Mouse (Mus musculus) erythroblast, adult 5-6 weeks (primary cell): Measurements from ENCODE around the gene Zfp40. TPM values are rescaled to one million over a fixed set of nuclear protein-coding genes. Genes with fewer than 3 reads are reported as not detected.
"Not testable (repeated sequence)": the region's sequence is repeated elsewhere in the genome, so short reads cannot be mapped to it uniquely, and the experiment has no call there.

Experiments used
- ATAC-seq: replicated peaks from 2 replicates; pipeline ENCODE4 v1.8.0; 2016; ENCODE audit warnings: moderate number of reproducible peaks, mild to moderate bottlenecking, moderate TSS enrichment, inconsistent platforms; ENCODE audit not compliant: poor library complexity, low FRiP score, severe bottlenecking
- total RNA-seq, 2 experiments: library from RNA; stranded (forward) in 1 of 2; stranded (reverse) in 1 of 2; fragments of 150-400 nt in 1 of 2; fragments of 200-764, 138-1000 nt in 1 of 2; gene quantifications; 2 replicates each; pipeline versions ENCODE4 v1.2.3 to v1.2.4; 2015 to 2017; ENCODE audit warnings: low replicate concordance in 2 of 2

The Zfp40 gene
- total RNA-seq (2015; ENCODE audit: low replicate concordance) (3.3 and 8.3 TPM in 2 replicates), total RNA-seq (2017; ENCODE audit: low replicate concordance) (1.1 and 2.4 TPM in 2 replicates)

DNA sequence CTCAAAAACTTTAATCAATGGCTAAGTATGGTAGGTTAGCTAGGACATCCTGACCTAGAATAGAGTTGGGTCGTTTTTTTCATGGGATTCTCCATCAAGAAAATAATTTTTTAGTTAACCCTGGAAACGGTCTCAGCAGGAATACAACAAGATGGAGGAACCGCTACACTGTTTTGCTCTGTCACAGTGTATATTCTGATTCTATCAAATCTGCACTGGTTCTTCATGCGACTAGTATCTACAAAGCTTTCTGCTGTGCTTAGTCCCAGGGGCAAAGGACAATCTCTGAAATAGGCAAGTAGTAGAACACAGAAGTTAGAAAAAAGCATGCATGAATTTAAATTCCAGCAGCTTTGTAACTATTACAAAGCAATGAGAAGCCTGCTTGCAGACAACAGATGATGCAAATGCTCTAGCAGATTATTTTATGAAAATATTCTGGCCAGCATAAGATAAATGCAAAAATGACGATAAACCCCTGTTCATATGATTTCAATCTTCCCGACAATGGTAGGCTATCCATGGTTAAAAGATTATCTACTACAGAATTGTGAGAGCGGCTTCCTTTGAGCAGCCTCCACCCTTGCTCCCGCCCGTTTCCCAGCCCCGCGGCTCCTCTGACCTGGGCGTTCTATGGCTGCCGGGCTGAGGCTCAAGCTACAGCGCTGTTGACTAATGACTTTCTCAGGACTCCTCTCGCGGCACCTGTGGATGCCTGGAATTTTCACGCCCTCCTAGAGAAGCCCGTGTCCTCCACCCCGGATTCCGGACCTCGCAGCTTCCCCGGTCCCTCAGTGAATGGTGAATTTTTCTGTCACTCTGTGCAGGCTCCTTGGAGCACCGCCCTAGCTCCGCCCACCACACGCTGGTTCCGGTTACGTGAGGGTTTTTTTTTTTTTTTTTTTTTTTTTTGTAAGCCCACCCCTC lies at the start of gene Zfp40:
Gene Zfp40, minus strand, starts transcription at position 800 of the 927 bp plus-strand sequence.
- ATAC-seq: peak; percentile 97

DNA sequence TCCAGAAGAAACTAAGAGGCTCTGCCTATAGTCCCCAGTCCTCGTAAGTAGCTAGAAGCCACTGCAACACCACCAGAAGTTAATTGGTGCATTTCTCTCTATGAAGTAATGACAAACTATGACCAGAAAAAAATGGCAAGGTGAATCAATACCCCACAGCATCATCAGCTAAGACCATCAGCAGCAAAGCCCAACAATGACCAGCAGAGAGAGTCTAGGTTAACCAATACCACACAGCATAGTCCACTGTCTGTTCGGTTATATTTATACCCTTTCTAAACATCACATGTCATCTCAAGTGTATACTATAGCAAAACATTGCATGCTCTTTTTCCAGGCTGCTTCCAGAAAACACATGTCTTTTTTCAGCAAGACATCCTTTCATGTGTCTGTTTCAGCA lies 25.3 kb upstream of the Zfp40 start:
- ATAC-seq: no peak

DNA sequence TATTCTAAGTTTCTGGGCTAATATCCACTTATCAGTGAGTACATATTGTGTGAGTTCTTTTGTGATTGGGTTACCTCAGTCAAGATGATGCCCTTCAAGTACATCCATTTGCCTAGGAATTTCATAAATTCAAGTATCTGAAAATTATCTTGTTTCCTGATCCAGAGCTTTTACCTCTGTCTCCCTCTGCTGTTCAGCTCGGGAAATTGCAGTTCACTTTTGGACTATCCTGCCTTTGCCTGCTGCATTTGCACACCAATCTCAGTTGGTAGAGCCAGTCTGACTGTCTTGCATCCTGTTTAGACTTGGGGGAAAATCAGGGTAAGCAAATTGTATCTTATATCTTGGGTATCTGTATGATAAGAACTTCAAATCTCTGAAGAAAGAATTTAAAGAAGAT lies 6.8 kb upstream of the Zfp40 start:
- not testable (repeated sequence) for ATAC-seq

DNA sequence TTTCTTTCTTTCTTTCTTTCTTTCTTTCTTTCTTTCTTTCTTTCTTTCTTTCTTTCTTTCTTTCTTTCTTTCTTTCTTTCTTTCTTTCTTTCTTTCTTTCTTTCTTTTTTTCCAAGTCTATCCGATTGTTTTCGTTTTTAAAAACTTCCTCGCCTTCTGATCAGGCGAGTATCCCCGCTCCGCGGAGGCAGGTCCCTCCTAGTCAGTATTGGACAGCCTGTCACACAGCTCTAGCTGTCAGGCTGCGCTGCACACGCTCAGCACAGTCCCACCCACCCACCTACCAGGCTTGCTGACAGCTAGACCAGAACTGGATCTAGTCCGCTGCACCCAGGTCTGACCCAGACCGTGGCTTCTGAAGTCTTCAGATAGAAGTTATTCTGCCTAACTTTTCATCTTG lies 389 bp upstream of the Zfp40 start:
- ATAC-seq: 0 out of 2 replicates have a peak, but pooled peaks have one; percentile 60

DNA sequence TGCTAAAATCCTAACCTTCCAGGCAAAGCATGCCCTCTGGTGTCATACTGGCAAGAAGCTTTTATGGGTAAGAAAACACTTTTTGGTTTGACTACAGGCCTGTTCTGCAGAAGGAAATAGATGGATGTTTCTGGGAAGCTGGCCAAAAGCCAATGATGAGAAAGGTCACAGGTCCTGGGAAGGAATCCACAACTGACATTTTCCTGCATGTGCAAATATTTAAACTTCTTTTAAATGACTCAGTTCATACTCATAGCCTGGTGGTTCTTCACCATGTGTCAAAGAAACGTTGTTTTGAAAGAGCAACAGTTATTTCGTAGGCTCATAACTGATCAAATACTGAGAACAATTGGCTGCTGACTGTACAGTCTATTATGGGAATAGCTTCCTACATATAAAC lies 5.4 kb downstream of the Zfp40 start:
- no peak for ATAC-seq

Other genes starting within 250 kb of the Zfp40 start
- not detected in 2 replicates for gene Vmn2r-ps130, start 132.1 kb downstream of the Zfp40 start, total RNA-seq (2015; ENCODE audit: low replicate concordance)
- gene Vmn2r-ps130, start 132.1 kb downstream of the Zfp40 start, total RNA-seq (2017; ENCODE audit: low replicate concordance): not detected in 2 replicates
- gene Vmn2r114, start 119.3 kb upstream of the Zfp40 start, total RNA-seq (2015; ENCODE audit: low replicate concordance): not detected in 2 replicates
- gene Vmn2r114, start 119.3 kb upstream of the Zfp40 start, total RNA-seq (2017; ENCODE audit: low replicate concordance): not detected in 2 replicates
- not detected in 2 replicates for gene Vmn2r115, start 150.5 kb upstream of the Zfp40 start, total RNA-seq (2015; ENCODE audit: low replicate concordance)
- not detected in 2 replicates for gene Vmn2r115, start 150.5 kb upstream of the Zfp40 start, total RNA-seq (2017; ENCODE audit: low replicate concordance)
- gene Vmn2r116, start 191.4 kb upstream of the Zfp40 start, total RNA-seq (2015; ENCODE audit: low replicate concordance): not detected in 2 replicates
- gene Vmn2r116, start 191.4 kb upstream of the Zfp40 start, total RNA-seq (2017; ENCODE audit: low replicate concordance): not detected in 2 replicates